Comparison of ENCODE assay signal across 33 mouse cellular contexts in genomic region chr8:34496751-34497150, GRCm38 (mm10).
"Had no signal": no experiment of that assay in that cellular context is flagged by ENCODE, and none has a peak within 500 bp of the region (broad histone marks: within the 10 kb centered on the region; RNA-seq: fewer than 3 reads in every experiment).

No protein-coding gene starts in this region.

- H3K27ac ChIP-seq: heart, embryonic 13.5 days; heart, embryonic 15.5 days; hindbrain, embryonic 10.5 days; hindbrain, embryonic 12.5 days; hindbrain, embryonic 13.5 days; hindbrain, embryonic 14.5 days; hindbrain, embryonic 15.5 days; hindbrain, postnatal 0 days; intestine, embryonic 15.5 days; kidney, embryonic 15.5 days; kidney, postnatal 0 days; layer of hippocampus, adult 2 months; left cerebral cortex, adult 2 months had no signal

- H3K4me2 ChIP-seq: heart, embryonic 11.5 days; heart, embryonic 13.5 days; heart, embryonic 15.5 days; hindbrain, embryonic 12.5 days; hindbrain, embryonic 13.5 days; hindbrain, embryonic 14.5 days; hindbrain, embryonic 15.5 days; intestine, embryonic 15.5 days; kidney, embryonic 15.5 days had no signal

- H3K4me3 ChIP-seq: heart, embryonic 13.5 days; heart, embryonic 15.5 days; hindbrain, embryonic 10.5 days; hindbrain, embryonic 12.5 days; hindbrain, embryonic 13.5 days; hindbrain, embryonic 15.5 days; intestine, embryonic 15.5 days; kidney, embryonic 15.5 days; layer of hippocampus, adult 2 months; left cerebral cortex, adult 2 months had no signal

- H3K4me1 ChIP-seq: heart, embryonic 13.5 days; heart, embryonic 15.5 days; hindbrain, embryonic 12.5 days; hindbrain, embryonic 15.5 days; intestine, embryonic 15.5 days; kidney, embryonic 15.5 days had no signal

- H3K9me3 ChIP-seq: heart, embryonic 13.5 days; heart, embryonic 15.5 days; hindbrain, embryonic 10.5 days; hindbrain, embryonic 12.5 days; hindbrain, embryonic 13.5 days; hindbrain, embryonic 15.5 days; intestine, embryonic 15.5 days; kidney, embryonic 15.5 days had no signal

- DNase-seq: heart, postnatal 10 days; heart, postnatal 36 days; heart, postnatal 4 days; kidney, adult 11 months; kidney, adult 18-20 months; kidney, adult 2 months; kidney, adult 8-10 months; kidney, adult 9 months; kidney, postnatal 10 days; kidney, postnatal 14 days; kidney, postnatal 25 days; kidney, postnatal 36 days; kidney, postnatal 4 days; layer of hippocampus, adult 9-11 months; layer of hippocampus, postnatal 36 days had no signal

- ATAC-seq: hindbrain, embryonic 16.5 days; hindbrain, postnatal 0 days; inflammation-experienced regulatory T-cells, adult 6 months; intestine, embryonic 15.5 days; intestine, embryonic 16.5 days; intestine, postnatal 0 days had no signal

- H3K9ac ChIP-seq: heart, embryonic 13.5 days; heart, embryonic 15.5 days; hindbrain, embryonic 12.5 days; hindbrain, embryonic 13.5 days; hindbrain, embryonic 14.5 days; hindbrain, embryonic 15.5 days; intestine, embryonic 15.5 days; kidney, embryonic 15.5 days had no signal

- H3K27me3 ChIP-seq: heart, embryonic 13.5 days; heart, embryonic 15.5 days; hindbrain, embryonic 12.5 days; hindbrain, embryonic 13.5 days; hindbrain, embryonic 15.5 days; intestine, embryonic 15.5 days; kidney, embryonic 15.5 days had no signal

- H3K36me3 ChIP-seq: heart, embryonic 13.5 days; heart, embryonic 15.5 days; hindbrain, embryonic 10.5 days; hindbrain, embryonic 12.5 days; hindbrain, embryonic 13.5 days; hindbrain, embryonic 15.5 days; intestine, embryonic 15.5 days; kidney, embryonic 15.5 days had no signal
